Mouse (Mus musculus) kidney, postnatal 0 days (tissue): ENCODE data around the gene Fermt2. TPM values are rescaled to one million over a fixed set of nuclear protein-coding genes. Genes with fewer than 3 reads are reported as not detected.
"Not testable (repeated sequence)": the region's sequence is repeated elsewhere in the genome, so short reads cannot be mapped to it uniquely, and the experiment has no call there.

Experiments used
- ATAC-seq: fragments of 200-750 bp; cut with Nextera tagmentation; replicated peaks from 2 replicates; pipeline ENCODE4 v1.8.0; 2017; ENCODE audit warnings: low read depth, moderate number of reproducible peaks, moderate TSS enrichment, moderate library complexity; ENCODE audit not compliant: low FRiP score
- DNase-seq: peaks from one replicate; pipeline ENCODE4 v3.0.0-alpha.2; 2016; ENCODE audit warnings: low spot score
- H3K27ac ChIP-seq: fragments of 300-500 bp; sonication (generic); 2 replicates; pipeline ENCODE4 v1.5.1; 2014; ENCODE audit warnings: mild to moderate bottlenecking
- H3K27me3 ChIP-seq: fragments of 300-500 bp; sonication (generic); 2 replicates; pipeline ENCODE4 v1.6.1; 2014; ENCODE audit warnings: low read length, mixed read lengths; ENCODE audit not compliant: insufficient read depth
- H3K36me3 ChIP-seq: fragments of 300-500 bp; sonication (generic); 2 replicates; pipeline ENCODE4 v1.6.1; 2014; ENCODE audit warnings: low read length, mixed read lengths; ENCODE audit not compliant: insufficient read depth
- H3K4me1 ChIP-seq: fragments of 300-500 bp; sonication (generic); replicated peaks from 2 replicates; pipeline ENCODE4 v1.6.1; 2014; ENCODE audit warnings: antibody characterized with exemption, low read length, mixed read lengths; ENCODE audit not compliant: insufficient read depth
- H3K4me2 ChIP-seq: fragments of 300-500 bp; sonication (generic); 2 replicates; pipeline ENCODE4 v1.6.1; 2014; ENCODE audit warnings: mild to moderate bottlenecking, low read length, moderate library complexity, mixed read lengths
- H3K4me3 ChIP-seq: fragments of 300-500 bp; sonication (generic); replicated peaks from 2 replicates; pipeline ENCODE4 v1.5.1; 2014; ENCODE audit warnings: low read depth, low read length
- H3K9ac ChIP-seq: fragments of 300-500 bp; sonication (generic); 2 replicates; pipeline ENCODE4 v1.6.1; 2014; ENCODE audit warnings: low read depth, low read length
- H3K9me3 ChIP-seq: fragments of 300-500 bp; sonication (generic); replicated peaks from 2 replicates; pipeline ENCODE4 v1.6.1; 2016; ENCODE audit warnings: low read length, inconsistent platforms, mixed read lengths
- CTCF ChIP-seq: IDR thresholded peaks from 2 replicates; pipeline ENCODE4 v1.5.1; 2016; ENCODE audit warnings: antibody characterized with exemption, low read depth, mild to moderate bottlenecking, moderate library complexity
- WGBS: fragments of 180-500 bp; shearing (Covaris S2); extraction: QIAGEN DNeasy Blood & Tissue Kit; methylation state at CpG from one replicate; pipeline ENCODE4 v1.1.7; 2014; 5-methylcytosine and 5-hydroxymethylcytosine counted together
- polyA plus RNA-seq: library from polyadenylated mRNA; unstranded; fragments of >200 nt; fragmentation: Nextera tagmentation; extraction: Ambion mirVana; gene quantifications from 2 replicates; pipeline ENCODE4 v1.2.1, GENCODE M21; 2015

Gene Fermt2
- polyA plus RNA-seq, 1 experiment from 2014 or later = 226 TPM

- H3K4me3 ChIP-seq = no peak overlapping the region
- no peak overlapping the region for H3K9ac ChIP-seq
- WGBS = 90% methylated on average over 10 of the region's 10 CpGs
- H3K9me3 ChIP-seq = no peaks in the 10 kb centered on the region
- H3K27ac ChIP-seq = no peak overlapping the region
- ATAC-seq (no peak), DNase-seq (no peak)
- peaks cover 15% of the 10 kb centered on the region for H3K36me3 ChIP-seq
- H3K4me1 ChIP-seq = peaks cover 35% of the 10 kb centered on the region
- no peak overlapping the region for H3K4me2 ChIP-seq
- H3K27me3 ChIP-seq = no peaks in the 10 kb centered on the region
- TF ChIP-seq CTCF = no peak
These were observed 25.4 kb downstream of the Fermt2 start for GRCm38 (mm10) chr14:45504422-45505113.

DNA sequence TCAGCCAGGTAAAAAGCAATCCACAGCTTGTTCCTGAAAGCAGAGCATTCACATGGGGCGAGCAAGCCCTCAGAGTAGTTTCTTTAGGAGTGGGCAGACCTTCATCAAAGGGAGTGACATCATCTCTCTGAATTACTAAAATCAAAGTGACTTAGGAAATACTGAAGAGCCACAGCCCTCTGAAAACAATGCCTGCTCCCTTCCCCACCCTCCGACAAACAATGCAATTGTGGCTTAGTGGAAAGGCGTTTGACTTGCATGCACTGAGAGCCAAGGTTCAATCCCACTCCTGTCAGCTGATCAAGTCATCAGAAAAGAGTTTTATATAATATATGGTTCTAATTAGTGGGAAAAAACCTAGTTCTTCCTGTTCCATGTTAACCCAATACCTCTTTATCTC, 26.0 kb downstream of the Fermt2 start:
- H3K27me3 ChIP-seq = no peaks in the 10 kb centered on the region
- WGBS = 61% methylated on average over 3 of the region's 3 CpGs
- no peak for TF ChIP-seq CTCF
- peaks cover 15% of the 10 kb centered on the region for H3K36me3 ChIP-seq
- ATAC-seq = no peak
- H3K4me2 ChIP-seq = no peak overlapping the region
- no peak for DNase-seq
- peaks cover 29% of the 10 kb centered on the region for H3K4me1 ChIP-seq
- no peak overlapping the region for H3K9ac ChIP-seq
- H3K27ac ChIP-seq = no peak overlapping the region
- no peak overlapping the region for H3K4me3 ChIP-seq
- no peaks in the 10 kb centered on the region for H3K9me3 ChIP-seq

DNA sequence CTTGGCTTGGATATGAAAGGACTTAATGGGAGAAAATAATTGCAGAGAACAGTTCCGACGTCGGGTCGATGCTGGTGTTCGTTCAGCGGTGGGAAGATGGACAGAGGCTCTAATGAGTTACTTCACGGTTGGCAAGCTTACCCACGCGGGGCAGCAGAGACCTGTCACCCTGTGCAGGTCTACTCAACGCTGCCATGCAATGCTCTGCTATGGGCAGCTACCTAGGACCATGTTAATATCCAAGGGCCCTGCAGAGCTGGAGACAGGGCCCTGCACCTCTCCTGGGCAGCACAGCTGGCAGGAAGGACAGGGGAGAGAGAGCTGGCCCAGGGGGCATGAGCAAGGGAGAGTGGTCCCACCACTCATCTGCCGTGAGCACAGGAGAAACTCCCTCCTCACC, 29.9 kb downstream of the Fermt2 start:
- DNase-seq = no peak
- no peak overlapping the region for H3K4me2 ChIP-seq
- peaks cover 12% of the 10 kb centered on the region; the same call in 1 of the 2 replicates for H3K36me3 ChIP-seq
- no peak for TF ChIP-seq CTCF
- ATAC-seq = no peak
- no peak overlapping the region for H3K27ac ChIP-seq
- no peaks in the 10 kb centered on the region for H3K9me3 ChIP-seq
- H3K27me3 ChIP-seq = no peaks in the 10 kb centered on the region
- H3K4me1 ChIP-seq = no peaks in the 10 kb centered on the region; the same call in 1 of the 2 replicates
- no peak overlapping the region for H3K9ac ChIP-seq
- no peak overlapping the region for H3K4me3 ChIP-seq
- 65% methylated on average over 11 of the region's 11 CpGs for WGBS

DNA sequence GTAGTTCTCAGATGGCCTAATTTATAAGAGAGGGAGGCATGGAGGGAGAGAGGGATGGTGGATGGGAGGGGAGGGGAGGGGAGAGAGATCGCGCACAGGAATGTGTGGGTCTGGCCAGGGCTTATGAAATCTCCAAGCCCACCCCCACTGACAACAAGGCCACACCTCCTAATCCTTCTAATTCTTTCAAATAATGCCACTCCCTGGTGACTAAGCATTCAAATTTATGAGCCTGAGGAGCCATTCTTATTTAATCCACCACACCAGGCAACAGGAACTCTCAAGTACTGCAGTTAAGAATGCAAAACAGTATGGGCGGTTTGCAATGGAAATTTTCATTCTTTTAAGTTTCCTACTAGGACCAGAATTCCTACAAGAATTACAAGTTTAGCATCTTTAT, 32.8 kb downstream of the Fermt2 start:
- Histone ChIP-seq H3K4me2 (no peak overlapping the region), H3K27ac (no peak overlapping the region), H3K27me3 (no peaks in the 10 kb centered on the region), H3K4me3 (no peak overlapping the region), H3K4me1 (no peaks in the 10 kb centered on the region; the same call in 1 of the 2 replicates), H3K36me3 (0 out of 2 replicates have a peak, but pooled peaks cover 5% of the 10 kb centered on the region), H3K9me3 (no peaks in the 10 kb centered on the region), H3K9ac (no peak overlapping the region)
- ATAC-seq = no peak
- no peak for DNase-seq
- 96% methylated on average over 3 of the region's 3 CpGs for WGBS
- no peak for TF ChIP-seq CTCF

GRCm38 (mm10) chr14:45495810-45496209, 34.1 kb downstream of the Fermt2 start:
- H3K9ac ChIP-seq, H3K4me1 ChIP-seq, H3K27me3 ChIP-seq, DNase-seq, H3K4me3 ChIP-seq, H3K9me3 ChIP-seq, ATAC-seq, H3K4me2 ChIP-seq, H3K36me3 ChIP-seq, H3K27ac ChIP-seq: not testable (repeated sequence)
- 91% methylated on average over 14 of the region's 14 CpGs for WGBS

GRCm38 (mm10) chr14:45493891-45494290, 36.0 kb downstream of the Fermt2 start:
- Histone ChIP-seq H3K9me3 (no peaks in the 10 kb centered on the region), H3K9ac (no peak overlapping the region), H3K4me1 (no peaks in the 10 kb centered on the region), H3K4me2 (no peak overlapping the region), H3K36me3 (0 out of 2 replicates have a peak, but pooled peaks cover 3% of the 10 kb centered on the region), H3K4me3 (no peak overlapping the region), H3K27me3 (no peaks in the 10 kb centered on the region), H3K27ac (no peak overlapping the region)
- TF ChIP-seq CTCF = no peak
- ATAC-seq (no peak), DNase-seq (no peak)
- 96% methylated on average over 4 of the region's 4 CpGs for WGBS

DNA sequence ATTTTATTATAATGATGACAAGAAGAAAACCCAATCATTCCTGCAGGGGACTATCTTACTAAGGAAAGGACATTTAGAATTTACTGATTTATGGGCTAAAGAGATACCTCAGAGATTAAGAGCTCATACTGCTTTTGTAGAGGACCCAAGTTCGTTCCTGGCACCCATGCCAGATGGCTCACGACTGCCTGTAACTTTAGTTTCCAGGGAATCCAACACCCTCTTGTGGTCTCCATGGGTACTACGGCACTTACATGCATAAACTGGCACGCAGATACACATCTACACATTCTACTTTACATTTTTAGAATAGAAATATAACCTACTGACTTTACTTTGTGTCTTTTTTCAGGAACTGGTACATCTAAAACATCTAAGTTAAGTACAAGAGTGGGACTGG, 37.2 kb downstream of the Fermt2 start:
- Histone ChIP-seq H3K27ac (peak overlapping the region; percentile 7), H3K36me3 (0 out of 2 replicates have a peak, but pooled peaks cover 3% of the 10 kb centered on the region), H3K4me1 (no peaks in the 10 kb centered on the region), H3K27me3 (no peaks in the 10 kb centered on the region), H3K4me2 (no peak overlapping the region), H3K9ac (no peak overlapping the region), H3K4me3 (no peak overlapping the region), H3K9me3 (no peaks in the 10 kb centered on the region)
- ATAC-seq = no peak
- WGBS = 91% methylated on average over 4 of the region's 4 CpGs
- no peak for DNase-seq
- peak; percentile 46; the same call in 1 of the 2 replicates for TF ChIP-seq CTCF
